Mouse (Mus musculus): ENCODE data around the gene Adgrl3. TPM values are rescaled to one million over a fixed set of nuclear protein-coding genes. Genes with fewer than 3 reads are reported as not detected.

Gene Adgrl3
- polyA plus RNA-seq, 1 experiment from 2014 or later = 2.0 TPM

DNA sequence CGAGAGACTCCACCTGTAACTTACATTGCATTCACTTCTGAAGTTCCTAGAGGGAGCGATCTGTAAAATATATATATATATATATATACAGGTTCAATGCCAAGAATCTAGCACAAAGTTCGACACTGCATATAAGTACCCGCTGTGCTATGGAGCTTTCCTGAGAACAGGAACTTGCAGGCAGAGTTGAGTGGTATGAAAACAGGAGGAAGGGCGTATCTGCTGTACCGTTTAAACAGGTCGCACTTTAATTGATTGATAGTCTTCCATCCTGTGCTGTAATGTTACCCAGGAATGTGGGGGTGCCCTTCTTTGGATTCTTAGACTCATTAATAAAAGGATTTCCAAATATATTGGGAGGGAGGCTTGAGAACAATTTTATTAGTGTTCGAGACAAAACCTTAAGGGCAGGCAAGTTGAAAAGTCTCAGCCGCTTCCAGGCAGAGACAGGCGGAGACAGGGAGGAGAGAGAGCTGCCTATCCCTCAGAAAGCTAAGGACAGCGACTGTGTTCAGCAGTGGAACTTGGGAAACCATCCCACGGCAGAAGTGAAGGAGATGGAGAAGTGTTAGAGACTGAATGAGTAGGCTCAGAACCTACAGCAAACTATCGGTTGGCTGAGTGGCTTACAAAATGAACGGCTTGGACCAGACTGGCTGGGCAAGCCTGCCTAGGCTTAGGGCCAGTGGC is 570.2 kb downstream of the Adgrl3 start:
- 71% methylated on average over 14 of the region's 14 CpGs for WGBS (ENCODE audit: insufficient replicate concordance)
- ATAC-seq (ENCODE audit: low read depth) (no peak), DNase-seq (no peak)
- H3K36me3 ChIP-seq = no peaks in the 10 kb centered on the region
- H3K27me3 ChIP-seq = no peaks in the 10 kb centered on the region
- no peaks in the 10 kb centered on the region for H3K4me1 ChIP-seq (replicated peaks)
- no peaks in the 10 kb centered on the region for H3K9me3 ChIP-seq (replicated peaks)
- H3K4me2 ChIP-seq = no peak overlapping the region
- no peak overlapping the region for H3K4me3 ChIP-seq (replicated peaks)
- no peak overlapping the region for H3K27ac ChIP-seq
- H3K9ac ChIP-seq = no peak overlapping the region

GRCm38 (mm10) chr5:81591481-81591880 is 571.5 kb downstream of the Adgrl3 start:
- ATAC-seq (ENCODE audit: low read depth) = no peak
- no peaks in the 10 kb centered on the region for H3K9me3 ChIP-seq (replicated peaks)
- H3K4me3 ChIP-seq (replicated peaks) = no peak overlapping the region
- H3K9ac ChIP-seq = no peak overlapping the region
- no peak overlapping the region for H3K4me2 ChIP-seq
- 40% methylated on average over 3 of the region's 3 CpGs for WGBS (ENCODE audit: insufficient replicate concordance)
- no peaks in the 10 kb centered on the region for H3K27me3 ChIP-seq
- DNase-seq = no peak
- H3K27ac ChIP-seq = no peak overlapping the region
- no peaks in the 10 kb centered on the region for H3K4me1 ChIP-seq (replicated peaks)
- H3K36me3 ChIP-seq = no peaks in the 10 kb centered on the region

GRCm38 (mm10) chr5:81593396-81593995 is 573.6 kb downstream of the Adgrl3 start:
- Histone ChIP-seq H3K4me1 (replicated peaks) (no peaks in the 10 kb centered on the region), H3K4me3 (replicated peaks) (no peak overlapping the region), H3K9ac (no peak overlapping the region), H3K4me2 (no peak overlapping the region), H3K27me3 (no peaks in the 10 kb centered on the region), H3K36me3 (no peaks in the 10 kb centered on the region), H3K27ac (no peak overlapping the region), H3K9me3 (replicated peaks) (no peaks in the 10 kb centered on the region)
- DNase-seq = no peak
- WGBS (ENCODE audit: insufficient replicate concordance) = 83% methylated on average over 1 of the region's 1 CpGs
- ATAC-seq (ENCODE audit: low read depth) = no peak

DNA sequence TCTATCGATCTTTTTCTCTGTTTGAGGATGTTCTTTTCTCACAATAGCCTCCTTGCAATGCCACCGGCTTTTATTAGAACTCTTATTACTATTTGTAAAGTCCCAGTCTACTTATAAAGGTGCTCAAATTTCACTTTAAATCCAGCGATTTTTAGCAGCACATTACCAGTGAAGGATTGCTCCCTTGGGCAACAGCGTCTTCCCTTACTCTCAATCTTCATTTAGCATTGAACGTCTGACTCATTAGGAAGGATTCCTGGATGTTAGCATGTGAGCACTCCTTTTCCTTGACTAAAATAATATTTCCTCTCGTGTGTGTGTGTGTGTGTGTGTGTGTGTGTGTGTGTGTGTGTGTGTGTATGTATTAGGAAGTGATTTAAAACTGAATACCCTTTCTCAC is 578.1 kb downstream of the Adgrl3 start:
- no peaks in the 10 kb centered on the region for H3K4me1 ChIP-seq (replicated peaks)
- ATAC-seq (ENCODE audit: low read depth) (no peak), DNase-seq (no peak)
- H3K27ac ChIP-seq = no peak overlapping the region
- H3K4me2 ChIP-seq = no peak overlapping the region
- H3K9me3 ChIP-seq (replicated peaks) = no peaks in the 10 kb centered on the region
- H3K36me3 ChIP-seq = no peaks in the 10 kb centered on the region
- H3K4me3 ChIP-seq (replicated peaks) = no peak overlapping the region
- H3K27me3 ChIP-seq = no peaks in the 10 kb centered on the region
- 51% methylated on average over 6 of the region's 6 CpGs for WGBS (ENCODE audit: insufficient replicate concordance)
- no peak overlapping the region for H3K9ac ChIP-seq

DNA sequence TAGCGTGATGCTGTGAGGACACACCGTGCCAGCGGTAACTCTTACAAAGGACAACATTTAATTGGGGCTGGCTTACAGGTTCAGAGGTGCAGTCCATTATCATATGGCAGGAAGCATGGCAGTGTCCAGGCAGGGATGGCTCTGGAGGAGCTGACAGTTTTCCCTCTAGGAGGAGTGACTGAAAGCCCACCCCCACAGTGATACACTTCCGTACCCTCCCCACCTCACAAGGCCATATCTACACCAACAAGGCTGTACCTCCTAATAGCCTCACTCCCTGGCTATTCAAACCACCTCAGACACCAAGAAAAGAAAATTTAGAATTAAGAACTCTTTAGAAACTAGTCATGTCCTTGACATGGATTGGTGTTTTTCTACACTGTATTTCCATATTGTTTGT is 583.0 kb downstream of the Adgrl3 start:
- WGBS (ENCODE audit: insufficient replicate concordance) = 76% methylated on average over 4 of the region's 4 CpGs
- no peaks in the 10 kb centered on the region for H3K4me1 ChIP-seq (replicated peaks)
- ATAC-seq (ENCODE audit: low read depth) = no peak

DNA sequence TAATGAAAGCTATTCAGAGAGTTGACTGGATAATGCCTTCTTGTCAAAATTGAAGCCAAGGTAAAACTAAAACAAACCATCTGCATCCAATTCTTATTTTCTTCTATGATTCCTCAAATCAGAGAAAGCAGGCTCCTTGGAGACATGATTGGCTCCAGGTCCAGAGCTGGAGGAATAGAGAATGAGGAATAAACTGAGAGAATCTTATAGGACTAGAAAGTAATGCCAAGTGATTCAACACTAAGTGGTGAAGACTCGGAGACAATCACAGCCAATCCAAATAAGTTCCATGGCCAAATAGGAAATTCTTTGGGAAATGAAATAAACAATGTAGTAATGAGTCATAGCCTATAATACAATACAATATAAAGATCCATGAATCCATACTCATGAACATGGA is 585.7 kb downstream of the Adgrl3 start:
- no peaks in the 10 kb centered on the region for H3K36me3 ChIP-seq
- WGBS (ENCODE audit: insufficient replicate concordance) = 69% methylated on average over 1 of the region's 1 CpGs
- no peaks in the 10 kb centered on the region for H3K9me3 ChIP-seq (replicated peaks)
- no peak for DNase-seq
- H3K27ac ChIP-seq = no peak overlapping the region
- H3K4me1 ChIP-seq (replicated peaks) = no peaks in the 10 kb centered on the region
- ATAC-seq (ENCODE audit: low read depth) = no peak
- H3K4me2 ChIP-seq = no peak overlapping the region
- no peaks in the 10 kb centered on the region for H3K27me3 ChIP-seq
- H3K4me3 ChIP-seq (replicated peaks) = no peak overlapping the region
- H3K9ac ChIP-seq = no peak overlapping the region

More for the DNA sequence above, 583.0 kb downstream of the Adgrl3 start:
- no peak overlapping the region for H3K27ac ChIP-seq
- H3K4me2 ChIP-seq = no peak overlapping the region
- no peaks in the 10 kb centered on the region for H3K36me3 ChIP-seq
- H3K27me3 ChIP-seq = no peaks in the 10 kb centered on the region
- DNase-seq = no peak
- no peaks in the 10 kb centered on the region for H3K9me3 ChIP-seq (replicated peaks)
- H3K9ac ChIP-seq = no peak overlapping the region
- no peak overlapping the region for H3K4me3 ChIP-seq (replicated peaks)

GRCm38 (mm10) chr5:81610223-81610622 is 590.3 kb downstream of the Adgrl3 start:
- Histone ChIP-seq H3K27ac (no peak overlapping the region), H3K4me1 (replicated peaks) (no peaks in the 10 kb centered on the region), H3K9ac (no peak overlapping the region), H3K9me3 (replicated peaks) (no peaks in the 10 kb centered on the region), H3K4me3 (replicated peaks) (no peak overlapping the region), H3K4me2 (no peak overlapping the region), H3K36me3 (no peaks in the 10 kb centered on the region), H3K27me3 (no peaks in the 10 kb centered on the region)
- DNase-seq = no peak
- ATAC-seq (ENCODE audit: low read depth) = no peak
- WGBS (ENCODE audit: insufficient replicate concordance) = 68% methylated on average over 5 of the region's 5 CpGs

- no peak overlapping the region for H3K9ac ChIP-seq
- no peak overlapping the region for H3K27ac ChIP-seq
- 58% methylated on average over 4 of the region's 4 CpGs for WGBS (ENCODE audit: insufficient replicate concordance)
- no peaks in the 10 kb centered on the region for H3K36me3 ChIP-seq
- no peak overlapping the region for H3K4me2 ChIP-seq
- ATAC-seq (ENCODE audit: low read depth) (no peak), DNase-seq (no peak)
- H3K9me3 ChIP-seq (replicated peaks) = no peaks in the 10 kb centered on the region
- H3K4me1 ChIP-seq (replicated peaks) = no peaks in the 10 kb centered on the region
- no peak overlapping the region for H3K4me3 ChIP-seq (replicated peaks)
- H3K27me3 ChIP-seq = no peaks in the 10 kb centered on the region
Measured at GRCm38 (mm10) chr5:81614674-81615073, 594.7 kb downstream of the Adgrl3 start.

DNA sequence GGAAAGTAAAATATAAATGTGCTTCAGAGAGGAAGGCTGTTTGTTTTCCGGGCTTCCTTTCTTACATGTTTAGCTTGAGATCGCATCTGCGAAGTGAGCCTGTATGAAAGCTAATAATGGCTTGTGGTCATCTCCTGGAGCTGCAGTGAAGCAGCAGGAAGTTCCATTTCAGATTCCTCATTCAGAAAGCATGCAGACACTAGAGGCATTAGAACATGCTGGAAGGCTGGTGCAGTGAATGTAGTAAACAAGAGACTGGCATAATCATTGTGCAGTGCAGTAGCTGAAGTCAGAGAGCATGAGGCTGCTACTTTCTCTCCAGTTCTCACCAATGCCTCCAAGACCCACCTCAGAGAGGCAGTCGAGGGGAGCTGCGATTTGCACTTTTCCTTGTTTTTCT is 601.2 kb downstream of the Adgrl3 start:
- Histone ChIP-seq H3K27ac (no peak overlapping the region), H3K9ac (no peak overlapping the region), H3K9me3 (replicated peaks) (no peaks in the 10 kb centered on the region), H3K36me3 (no peaks in the 10 kb centered on the region), H3K4me3 (replicated peaks) (no peak overlapping the region), H3K4me2 (no peak overlapping the region), H3K27me3 (no peaks in the 10 kb centered on the region), H3K4me1 (replicated peaks) (no peaks in the 10 kb centered on the region)
- ATAC-seq (ENCODE audit: low read depth) (no peak), DNase-seq (no peak)
- WGBS (ENCODE audit: insufficient replicate concordance) = 37% methylated on average over 5 of the region's 5 CpGs

DNA sequence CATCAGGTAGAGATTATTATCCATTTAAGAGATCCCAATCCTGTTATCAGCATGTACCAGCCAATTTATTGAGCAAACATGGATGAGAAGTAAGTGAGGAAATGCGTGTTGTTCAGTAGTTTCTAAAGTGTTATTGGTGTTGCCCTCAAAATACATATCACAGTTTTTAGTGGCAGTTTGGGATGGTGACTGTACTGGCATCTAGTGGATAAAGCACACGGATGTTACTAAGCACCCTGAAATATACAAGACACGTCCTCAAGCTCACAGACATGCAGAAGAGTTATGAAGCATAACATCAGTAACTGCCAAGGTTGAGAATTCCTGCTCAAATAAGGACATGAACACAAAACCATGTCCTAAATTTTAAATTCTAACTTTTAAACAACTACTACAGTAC is 601.8 kb downstream of the Adgrl3 start:
- Histone ChIP-seq H3K27me3 (no peaks in the 10 kb centered on the region), H3K4me3 (replicated peaks) (no peak overlapping the region), H3K36me3 (no peaks in the 10 kb centered on the region), H3K27ac (no peak overlapping the region), H3K4me1 (replicated peaks) (no peaks in the 10 kb centered on the region), H3K9me3 (replicated peaks) (no peaks in the 10 kb centered on the region), H3K4me2 (no peak overlapping the region), H3K9ac (no peak overlapping the region)
- DNase-seq = no peak
- no peak for ATAC-seq (ENCODE audit: low read depth)
- WGBS (ENCODE audit: insufficient replicate concordance) = 49% methylated on average over 3 of the region's 3 CpGs

DNA sequence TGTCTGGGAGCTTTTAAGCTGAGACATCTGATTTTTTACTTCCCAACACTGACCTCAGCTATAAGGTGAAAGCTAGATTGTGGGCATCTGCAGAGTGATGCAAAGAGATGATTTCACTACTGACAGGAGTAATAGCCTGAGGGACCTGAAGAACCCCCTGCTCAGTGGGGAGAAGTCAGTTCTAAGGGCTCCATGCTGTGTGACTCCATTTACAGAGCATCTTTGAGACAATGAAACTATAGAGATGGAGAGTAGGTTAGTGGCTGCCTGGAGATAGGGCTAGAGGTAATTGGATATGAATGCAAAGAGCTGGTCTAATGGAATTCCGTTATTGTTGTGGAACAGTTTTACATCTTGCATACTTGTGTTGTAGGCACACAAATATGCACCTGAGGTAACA is 603.9 kb downstream of the Adgrl3 start:
- Histone ChIP-seq H3K9ac (no peak overlapping the region), H3K4me1 (replicated peaks) (no peaks in the 10 kb centered on the region), H3K4me3 (replicated peaks) (no peak overlapping the region), H3K27me3 (no peaks in the 10 kb centered on the region), H3K4me2 (no peak overlapping the region), H3K27ac (no peak overlapping the region), H3K36me3 (no peaks in the 10 kb centered on the region), H3K9me3 (replicated peaks) (no peaks in the 10 kb centered on the region)
- ATAC-seq (ENCODE audit: low read depth) (no peak), DNase-seq (no peak)
- WGBS (ENCODE audit: insufficient replicate concordance) = 54% methylated on average over 1 of the region's 1 CpGs

- Histone ChIP-seq H3K9me3 (replicated peaks) (no peaks in the 10 kb centered on the region), H3K36me3 (no peaks in the 10 kb centered on the region), H3K4me3 (replicated peaks) (no peak overlapping the region), H3K27me3 (no peaks in the 10 kb centered on the region), H3K9ac (no peak overlapping the region), H3K4me2 (no peak overlapping the region), H3K4me1 (replicated peaks) (no peaks in the 10 kb centered on the region), H3K27ac (no peak overlapping the region)
- no peak for DNase-seq
- WGBS (ENCODE audit: insufficient replicate concordance) = 38% methylated on average over 2 of the region's 2 CpGs
- no peak for ATAC-seq (ENCODE audit: low read depth)
Measured at GRCm38 (mm10) chr5:81636169-81636568, 616.2 kb downstream of the Adgrl3 start.

Measured in liver, embryonic 13.5 days (tissue).